Mouse (Mus musculus): Measurements from ENCODE around the gene Grhl1. TPM values are rescaled to one million over a fixed set of nuclear protein-coding genes. Genes with fewer than 3 reads are reported as not detected.

The Grhl1 gene
- total and polyA plus RNA-seq, 2 experiments from 2014 or later = 0.55 to 0.88 TPM

DNA sequence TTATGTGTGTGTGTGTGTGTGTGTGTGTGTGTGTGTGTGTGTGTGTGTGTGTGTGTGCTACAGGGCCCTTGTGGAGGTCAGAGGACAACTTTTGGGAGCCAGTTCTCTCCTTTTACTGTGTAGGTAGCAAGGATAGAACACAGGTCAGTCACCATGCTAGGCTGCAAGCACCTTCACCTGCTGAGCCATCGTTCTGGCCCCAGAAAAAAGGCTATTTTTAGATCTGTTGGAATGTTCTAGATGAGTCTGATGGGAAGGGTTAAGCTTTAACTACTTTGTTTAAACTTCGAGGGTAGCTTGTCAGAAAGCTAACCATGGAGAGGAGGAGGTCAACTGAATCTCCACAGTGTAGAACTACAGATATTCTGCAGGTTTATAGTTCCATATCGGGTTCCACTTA is 43.1 kb downstream of the Grhl1 start:
- 53% methylated on average over 3 of the region's 3 CpGs for WGBS
- no peak overlapping the region for H3K4me2 ChIP-seq (ENCODE audit: low read depth, low read length)
- no peaks in the 10 kb centered on the region for H3K9me3 ChIP-seq (replicated peaks; ENCODE audit: control insufficient read depth, low read length)
- no peak overlapping the region for H3K27ac ChIP-seq (ENCODE audit: low read depth)
- H3K27me3 ChIP-seq (ENCODE audit: control insufficient read depth, insufficient read depth, low read length) = no peaks in the 10 kb centered on the region
- ATAC-seq (ENCODE audit: insufficient read depth, low read depth) = no peak
- no peak for DNase-seq (ENCODE audit: low spot score)
- H3K4me3 ChIP-seq (ENCODE audit: low read depth, low read length) = no peak overlapping the region
- TF ChIP-seq CTCF (IDR thresholded peaks at IDR 0.05; ENCODE audit: low read depth) (no peak), EP300 (IDR thresholded peaks at IDR 0.05; ENCODE audit: low read depth) (no peak)
- H3K36me3 ChIP-seq (replicated peaks; ENCODE audit: control insufficient read depth, insufficient read depth, low read length) = no peaks in the 10 kb centered on the region
- H3K4me1 ChIP-seq (ENCODE audit: control insufficient read depth, insufficient read depth) = no peaks in the 10 kb centered on the region
- no peak overlapping the region for H3K9ac ChIP-seq (replicated peaks; ENCODE audit: low read depth, low read length)

DNA sequence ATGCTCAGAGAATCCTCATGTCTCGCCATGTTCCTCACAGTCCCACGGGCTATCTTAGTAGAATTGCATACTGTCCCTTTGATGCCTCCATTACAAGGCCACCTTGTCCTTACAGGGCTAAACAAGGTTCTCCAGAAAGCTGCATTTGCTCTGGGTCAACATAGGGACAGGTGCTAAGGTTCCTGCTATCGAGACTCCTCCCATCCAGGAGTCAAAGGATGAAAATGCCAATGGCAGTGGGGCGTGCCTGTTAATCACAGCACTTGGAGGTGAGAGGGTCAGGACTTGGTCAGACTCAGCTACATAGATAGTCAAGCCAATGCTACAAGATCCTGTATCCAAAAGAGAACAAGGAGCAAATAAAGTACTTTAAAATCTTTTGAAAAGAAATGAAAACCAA is 47.4 kb downstream of the Grhl1 start:
- WGBS = 81% methylated on average over 4 of the region's 4 CpGs

DNA sequence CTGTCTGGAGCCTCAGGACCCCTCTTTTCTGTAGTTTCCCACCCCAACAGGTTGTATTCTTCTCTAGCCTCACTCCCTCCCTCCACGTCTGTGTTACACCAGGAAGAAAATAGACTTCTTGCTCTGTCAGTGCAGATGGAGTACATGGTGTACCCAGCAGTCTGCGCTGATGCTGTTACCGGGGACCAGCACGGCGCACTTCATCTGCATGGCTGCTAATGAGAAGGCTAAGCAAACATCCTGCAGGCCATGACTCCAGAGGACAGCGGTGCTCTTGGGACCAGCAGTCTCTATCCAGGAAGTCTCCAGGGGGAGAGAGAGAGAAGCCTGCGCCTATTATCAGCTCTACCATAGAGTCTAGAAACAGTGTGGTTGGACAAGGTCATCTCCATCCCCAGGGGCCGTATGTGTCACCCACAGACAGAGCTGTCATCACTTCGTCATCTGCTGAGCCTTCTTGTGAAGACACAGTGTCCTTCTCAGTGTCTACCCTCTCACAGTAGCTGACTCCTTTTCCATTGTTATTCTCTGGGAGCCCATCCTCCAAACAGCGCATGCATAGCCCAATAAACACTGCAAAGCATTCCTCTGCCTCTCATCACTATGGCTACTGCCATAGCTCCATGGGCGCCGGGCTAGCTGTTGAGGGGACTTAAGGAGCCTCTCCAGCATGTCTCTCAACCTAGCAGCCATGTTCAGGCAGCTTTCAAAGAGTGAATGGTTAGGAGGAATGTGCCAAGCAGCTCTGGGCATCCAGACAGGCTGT is 51.6 kb downstream of the Grhl1 start:
- H3K4me2 ChIP-seq (ENCODE audit: low read depth, low read length) = no peak overlapping the region
- H3K4me1 ChIP-seq (ENCODE audit: control insufficient read depth, insufficient read depth) = peaks cover 11% of the 10 kb centered on the region
- no peak overlapping the region for H3K9ac ChIP-seq (replicated peaks; ENCODE audit: low read depth, low read length)
- 56% methylated on average over 12 of the region's 12 CpGs for WGBS
- no peak overlapping the region for H3K4me3 ChIP-seq (ENCODE audit: low read depth, low read length)
- no peaks in the 10 kb centered on the region for H3K9me3 ChIP-seq (replicated peaks; ENCODE audit: control insufficient read depth, low read length)
- no peaks in the 10 kb centered on the region for H3K27me3 ChIP-seq (ENCODE audit: control insufficient read depth, insufficient read depth, low read length)
- H3K36me3 ChIP-seq (replicated peaks; ENCODE audit: control insufficient read depth, insufficient read depth, low read length) = no peaks in the 10 kb centered on the region
- ATAC-seq (ENCODE audit: insufficient read depth, low read depth) (no peak), DNase-seq (ENCODE audit: low spot score) (no peak)
- no peak for TF ChIP-seq CTCF (IDR thresholded peaks at IDR 0.05; ENCODE audit: low read depth)
- no peak for TF ChIP-seq EP300 (IDR thresholded peaks at IDR 0.05; ENCODE audit: low read depth)
- no peak overlapping the region for H3K27ac ChIP-seq (ENCODE audit: low read depth)

More for the DNA sequence above, 47.4 kb downstream of the Grhl1 start:
- Histone ChIP-seq H3K9me3 (replicated peaks; ENCODE audit: control insufficient read depth, low read length) (no peaks in the 10 kb centered on the region), H3K4me2 (ENCODE audit: low read depth, low read length) (no peak overlapping the region), H3K9ac (replicated peaks; ENCODE audit: low read depth, low read length) (no peak overlapping the region), H3K36me3 (replicated peaks; ENCODE audit: control insufficient read depth, insufficient read depth, low read length) (no peaks in the 10 kb centered on the region), H3K4me3 (ENCODE audit: low read depth, low read length) (no peak overlapping the region), H3K27me3 (ENCODE audit: control insufficient read depth, insufficient read depth, low read length) (no peaks in the 10 kb centered on the region), H3K27ac (ENCODE audit: low read depth) (no peak overlapping the region), H3K4me1 (ENCODE audit: control insufficient read depth, insufficient read depth) (peaks cover 3% of the 10 kb centered on the region; the same call in 1 of the 2 replicates)
- DNase-seq (ENCODE audit: low spot score) (no peak), ATAC-seq (ENCODE audit: insufficient read depth, low read depth) (no peak)
- TF ChIP-seq CTCF (IDR thresholded peaks at IDR 0.05; ENCODE audit: low read depth) (no peak), EP300 (IDR thresholded peaks at IDR 0.05; ENCODE audit: low read depth) (no peak)

DNA sequence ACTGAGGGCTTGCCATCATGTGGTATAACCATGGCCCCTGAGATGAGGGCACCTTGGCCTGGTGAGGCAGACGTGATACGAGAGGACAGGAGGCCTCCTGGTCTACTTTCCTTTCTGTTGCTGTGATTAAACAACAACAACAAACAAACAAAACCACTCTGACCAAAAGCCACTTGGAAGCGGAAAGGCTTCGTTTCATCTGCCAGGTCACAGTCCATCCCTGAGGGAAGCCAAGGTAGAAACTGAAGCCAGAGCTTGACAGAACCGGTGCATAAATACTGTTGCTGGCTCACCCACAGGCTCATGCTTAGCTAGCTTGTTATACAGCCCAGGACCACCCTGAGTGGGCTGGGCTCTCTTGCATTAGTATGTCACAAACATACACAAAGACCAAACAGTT is 54.3 kb downstream of the Grhl1 start:
- Histone ChIP-seq H3K9ac (replicated peaks; ENCODE audit: low read depth, low read length) (no peak overlapping the region), H3K4me3 (ENCODE audit: low read depth, low read length) (no peak overlapping the region), H3K4me1 (ENCODE audit: control insufficient read depth, insufficient read depth) (peaks cover 11% of the 10 kb centered on the region), H3K27ac (ENCODE audit: low read depth) (no peak overlapping the region), H3K36me3 (replicated peaks; ENCODE audit: control insufficient read depth, insufficient read depth, low read length) (no peaks in the 10 kb centered on the region), H3K27me3 (ENCODE audit: control insufficient read depth, insufficient read depth, low read length) (no peaks in the 10 kb centered on the region), H3K9me3 (replicated peaks; ENCODE audit: control insufficient read depth, low read length) (no peaks in the 10 kb centered on the region), H3K4me2 (ENCODE audit: low read depth, low read length) (no peak overlapping the region)
- 86% methylated on average over 5 of the region's 5 CpGs for whole genome bisulfite sequencing
- DNase-seq (ENCODE audit: low spot score) (no peak), ATAC-seq (ENCODE audit: insufficient read depth, low read depth) (no peak)
- TF ChIP-seq EP300 (IDR thresholded peaks at IDR 0.05; ENCODE audit: low read depth) = no peak
- TF ChIP-seq CTCF (IDR thresholded peaks at IDR 0.05; ENCODE audit: low read depth) = no peak

DNA sequence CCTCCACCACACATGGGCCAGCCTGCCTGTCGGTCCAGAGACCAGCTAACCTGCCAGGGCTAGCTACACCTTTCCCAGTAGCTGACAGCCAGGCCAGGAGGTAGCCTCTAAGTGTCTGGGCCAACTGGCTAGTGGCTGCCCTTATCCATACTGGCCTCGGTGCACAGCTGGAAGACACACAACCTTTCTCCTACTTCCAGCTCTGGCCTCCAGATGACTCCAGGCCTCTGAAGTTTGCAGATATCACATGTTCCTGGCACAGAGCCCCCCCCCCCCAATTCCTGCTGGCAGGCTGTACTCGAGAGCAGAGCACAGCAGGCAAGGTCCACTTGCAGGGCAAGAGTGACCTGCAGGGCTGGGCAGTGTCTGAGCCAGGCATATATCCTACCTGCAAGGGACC is 55.1 kb downstream of the Grhl1 start:
- no peak for TF ChIP-seq EP300 (IDR thresholded peaks at IDR 0.05; ENCODE audit: low read depth)
- TF ChIP-seq CTCF (IDR thresholded peaks at IDR 0.05; ENCODE audit: low read depth) = no peak
- Histone ChIP-seq H3K36me3 (replicated peaks; ENCODE audit: control insufficient read depth, insufficient read depth, low read length) (no peaks in the 10 kb centered on the region), H3K27me3 (ENCODE audit: control insufficient read depth, insufficient read depth, low read length) (no peaks in the 10 kb centered on the region), H3K9me3 (replicated peaks; ENCODE audit: control insufficient read depth, low read length) (no peaks in the 10 kb centered on the region), H3K9ac (replicated peaks; ENCODE audit: low read depth, low read length) (no peak overlapping the region), H3K4me2 (ENCODE audit: low read depth, low read length) (no peak overlapping the region), H3K27ac (ENCODE audit: low read depth) (peak overlapping the region; percentile 35), H3K4me3 (ENCODE audit: low read depth, low read length) (no peak overlapping the region), H3K4me1 (ENCODE audit: control insufficient read depth, insufficient read depth) (peaks cover 11% of the 10 kb centered on the region)
- no peak for DNase-seq (ENCODE audit: low spot score)
- peak; percentile 75 for ATAC-seq (ENCODE audit: insufficient read depth, low read depth)
- 27% methylated on average over 3 of the region's 3 CpGs for WGBS

DNA sequence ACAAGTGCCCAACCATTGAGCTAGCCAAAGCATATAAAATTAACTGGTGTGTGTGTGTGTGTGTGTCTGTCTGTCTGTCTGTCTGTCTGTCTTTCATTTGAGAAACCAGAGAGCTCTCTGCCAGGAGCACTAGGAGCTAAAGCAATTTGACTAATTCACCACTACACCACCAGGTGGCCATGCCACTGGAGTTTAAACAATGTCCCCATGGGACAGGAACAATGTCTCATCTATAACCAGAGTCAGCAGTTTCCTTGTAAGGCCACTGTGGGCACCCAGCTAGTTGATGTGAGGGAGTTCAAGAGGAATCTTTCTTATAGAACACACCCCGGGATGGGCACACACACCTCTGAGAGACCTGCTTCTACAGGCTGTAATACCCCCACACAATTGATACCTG is 58.1 kb downstream of the Grhl1 start:
- Histone ChIP-seq H3K4me2 (ENCODE audit: low read depth, low read length) (no peak overlapping the region), H3K4me1 (ENCODE audit: control insufficient read depth, insufficient read depth) (peaks cover 27% of the 10 kb centered on the region), H3K9ac (replicated peaks; ENCODE audit: low read depth, low read length) (no peak overlapping the region), H3K27ac (ENCODE audit: low read depth) (no peak overlapping the region), H3K27me3 (ENCODE audit: control insufficient read depth, insufficient read depth, low read length) (no peaks in the 10 kb centered on the region), H3K9me3 (replicated peaks; ENCODE audit: control insufficient read depth, low read length) (no peaks in the 10 kb centered on the region), H3K36me3 (replicated peaks; ENCODE audit: control insufficient read depth, insufficient read depth, low read length) (no peaks in the 10 kb centered on the region), H3K4me3 (ENCODE audit: low read depth, low read length) (no peak overlapping the region)
- WGBS = 81% methylated on average over 1 of the region's 1 CpGs
- ATAC-seq (ENCODE audit: insufficient read depth, low read depth) (0 out of 2 replicates have a peak, but pooled peaks have one; percentile 43), DNase-seq (ENCODE audit: low spot score) (peak; percentile 58)
- TF ChIP-seq CTCF (IDR thresholded peaks at IDR 0.05; ENCODE audit: low read depth) (peak; percentile 67), EP300 (IDR thresholded peaks at IDR 0.05; ENCODE audit: low read depth) (no peak)
